Mouse (Mus musculus) MEL (cell line): ENCODE measurements around the gene Fam53b. TPM values are rescaled to one million over a fixed set of nuclear protein-coding genes. Genes with fewer than 3 reads are reported as not detected.

Source experiments
- DNase-seq: peaks from one replicate; pipeline ENCODE4 v3.0.0; 2011; ENCODE audit warnings: low read depth, low spot score
- H3K27ac ChIP-seq: 2 replicates; pipeline ENCODE4 v1.5.1; 2012; ENCODE audit warnings: low read depth, mild to moderate bottlenecking, control low read depth, low read length, moderate library complexity; ENCODE audit not compliant: control insufficient read depth
- H3K27me3 ChIP-seq, 2 experiments: fragments of 150-350 bp in 1 of 2; sonication (generic) in 1 of 2; 2 replicates each; pipeline ENCODE4 v1.6.1; 2012; ENCODE audit warnings: low read length in 2 of 2, mild to moderate bottlenecking in 2 of 2, improper control_type of control experiment in 1 of 2, moderate library complexity in 1 of 2; ENCODE audit not compliant: insufficient read depth in 2 of 2, control insufficient read depth in 1 of 2
- H3K36me3 ChIP-seq, 2 experiments: 2 replicates each; pipeline ENCODE4 v1.6.1; 2012 to 2014; ENCODE audit warnings: low read length in 2 of 2, improper control_type of control experiment in 1 of 2, inconsistent platforms in 1 of 2, mild to moderate bottlenecking in 1 of 2; ENCODE audit not compliant: insufficient read depth in 2 of 2, control insufficient read depth in 1 of 2
- H3K4me1 ChIP-seq, 2 experiments: fragments of 150-350 bp in 1 of 2; sonication (generic) in 1 of 2; 2 replicates each; pipeline ENCODE4 v1.6.1; 2012; ENCODE audit warnings: low read length in 2 of 2, improper control_type of control experiment in 1 of 2, mild to moderate bottlenecking in 1 of 2; ENCODE audit not compliant: insufficient read depth in 2 of 2, control insufficient read depth in 1 of 2
- H3K4me3 ChIP-seq, 2 experiments: fragments of 150-350 bp in 1 of 2; sonication (generic) in 1 of 2; 2 replicates each; pipeline ENCODE4 v1.5.1; 2012; ENCODE audit warnings: low read depth in 2 of 2, low read length in 2 of 2, mild to moderate bottlenecking in 2 of 2, moderate library complexity in 2 of 2, control low read depth in 1 of 2, improper control_type of control experiment in 1 of 2; ENCODE audit not compliant: control insufficient read depth in 1 of 2, insufficient read depth in 1 of 2
- H3K79me2 ChIP-seq: 2 replicates; pipeline ENCODE4 v1.6.1; 2012; ENCODE audit warnings: mild to moderate bottlenecking, low read length, moderate library complexity; ENCODE audit not compliant: control insufficient read depth, poor library complexity, insufficient read depth
- H3K9ac ChIP-seq: 2 replicates; pipeline ENCODE4 v1.6.1; 2012; ENCODE audit warnings: low read depth, mild to moderate bottlenecking, control low read depth, low read length, moderate library complexity; ENCODE audit not compliant: control insufficient read depth, poor library complexity, severe bottlenecking
- H3K9me3 ChIP-seq: fragments of 150-350 bp; sonication (generic); replicated peaks from 2 replicates; pipeline ENCODE4 v1.6.1; 2012; ENCODE audit warnings: mild to moderate bottlenecking, low read length, improper control_type of control experiment, moderate library complexity; ENCODE audit not compliant: insufficient read depth
- BHLHE40 ChIP-seq: IDR thresholded peaks from 2 replicates; pipeline ENCODE4 v1.6.1; 2012; ENCODE audit warnings: low read depth, mild to moderate bottlenecking, inconsistent platforms, low read length, improper control_type of control experiment, borderline replicate concordance
- CHD1 ChIP-seq: IDR thresholded peaks from 2 replicates; pipeline ENCODE4 v1.6.1; 2012; ENCODE audit warnings: low read depth, mild to moderate bottlenecking, inconsistent platforms, low read length, improper control_type of control experiment
- CHD2 ChIP-seq: IDR thresholded peaks from 2 replicates; pipeline ENCODE4 v1.6.1; 2011; ENCODE audit warnings: low read length, improper control_type of control experiment
- CTCF ChIP-seq, 3 experiments: IDR thresholded peaks in 2 of 3; conservative IDR thresholded peaks in 1 of 3; 2 replicates each; pipeline ENCODE4 v1.5.1; 2011 to 2012; ENCODE audit warnings: low read length in 3 of 3, low read depth in 2 of 3, mild to moderate bottlenecking in 2 of 3, improper control_type of control experiment in 1 of 3, inconsistent platforms in 1 of 3, mixed read lengths in 1 of 3, moderate library complexity in 1 of 3; ENCODE audit not compliant: control insufficient read depth in 1 of 3, insufficient read depth in 1 of 3, poor library complexity in 1 of 3, severe bottlenecking in 1 of 3
- E2F4 ChIP-seq: IDR thresholded peaks from 2 replicates; pipeline ENCODE4 v1.6.1; 2011; ENCODE audit warnings: low read depth, low read length, improper control_type of control experiment, borderline replicate concordance
- EP300 ChIP-seq, 2 experiments: IDR thresholded peaks; 2 replicates each; pipeline ENCODE4 v1.6.1; 2011; ENCODE audit warnings: improper control_type of control experiment in 2 of 2, low read length in 2 of 2, low read depth in 1 of 2, mild to moderate bottlenecking in 1 of 2
- ETS1 ChIP-seq: IDR thresholded peaks from 2 replicates; pipeline ENCODE4 v1.6.1; 2012; ENCODE audit warnings: low read depth, mild to moderate bottlenecking, inconsistent platforms, low read length, improper control_type of control experiment, moderate library complexity
- GABPA ChIP-seq: IDR thresholded peaks from 2 replicates; pipeline ENCODE4 v1.6.1; 2012; ENCODE audit warnings: low read depth, mild to moderate bottlenecking, inconsistent platforms, low read length, improper control_type of control experiment, moderate library complexity
- GATA1 ChIP-seq: IDR thresholded peaks from 2 replicates; pipeline ENCODE4 v1.6.1; 2011; ENCODE audit warnings: low read depth, low read length, improper control_type of control experiment
- HCFC1 ChIP-seq: IDR thresholded peaks from 2 replicates; pipeline ENCODE4 v1.6.1; 2012; ENCODE audit warnings: low read depth, mild to moderate bottlenecking, inconsistent platforms, low read length, improper control_type of control experiment, moderate library complexity
- JUND ChIP-seq: IDR thresholded peaks from 2 replicates; pipeline ENCODE4 v1.6.1; 2011; ENCODE audit warnings: low read depth, mild to moderate bottlenecking, improper control_type of control experiment, low read length
- KAT2A ChIP-seq: conservative IDR thresholded peaks from 2 replicates; pipeline ENCODE4 v1.6.1; 2012; ENCODE audit warnings: low read depth, low read length, improper control_type of control experiment, inconsistent platforms
- MAFK ChIP-seq: IDR thresholded peaks from 2 replicates; pipeline ENCODE4 v1.6.1; 2011; ENCODE audit warnings: low read depth, mild to moderate bottlenecking, low read length, improper control_type of control experiment, borderline replicate concordance
- MAX ChIP-seq: IDR thresholded peaks from 2 replicates; pipeline ENCODE4 v1.6.1; 2011; ENCODE audit warnings: low read length, improper control_type of control experiment
- MAZ ChIP-seq: IDR thresholded peaks from 2 replicates; pipeline ENCODE4 v1.6.1; 2012; ENCODE audit warnings: low read depth, mild to moderate bottlenecking, inconsistent platforms, low read length, improper control_type of control experiment
- MEF2A ChIP-seq: IDR thresholded peaks from 2 replicates; pipeline ENCODE4 v1.6.1; 2014; ENCODE audit warnings: low read depth, mild to moderate bottlenecking, inconsistent platforms, low read length, improper control_type of control experiment; ENCODE audit not compliant: poor library complexity, insufficient replicate concordance, severe bottlenecking; ENCODE audit errors: extremely low read depth
- MXI1 ChIP-seq: IDR thresholded peaks from 2 replicates; pipeline ENCODE4 v1.6.1; 2011; ENCODE audit warnings: mild to moderate bottlenecking, low read depth, low read length, improper control_type of control experiment
- MYB ChIP-seq: IDR thresholded peaks from 2 replicates; pipeline ENCODE4 v1.6.1; 2011; ENCODE audit warnings: mild to moderate bottlenecking, low read depth, low read length, improper control_type of control experiment
- MYC ChIP-seq: IDR thresholded peaks from 2 replicates; pipeline ENCODE4 v1.6.1; 2011; ENCODE audit warnings: low read depth, mild to moderate bottlenecking, low read length, improper control_type of control experiment, moderate library complexity
- NELFE ChIP-seq: IDR thresholded peaks from 2 replicates; pipeline ENCODE4 v1.6.1; 2011; ENCODE audit warnings: low read depth, low read length, improper control_type of control experiment
- NRF1 ChIP-seq: IDR thresholded peaks from 2 replicates; pipeline ENCODE4 v1.6.1; 2014; ENCODE audit warnings: low read depth, mild to moderate bottlenecking, inconsistent platforms, low read length, improper control_type of control experiment, moderate library complexity; ENCODE audit not compliant: poor library complexity, insufficient read depth, severe bottlenecking
- POLR2A ChIP-seq, 2 experiments: IDR thresholded peaks; 2 replicates each; pipeline ENCODE4 v1.6.1; 2011 to 2012; ENCODE audit warnings: low read length in 2 of 2, mild to moderate bottlenecking in 2 of 2, control low read depth in 1 of 2, improper control_type of control experiment in 1 of 2, low read depth in 1 of 2, moderate library complexity in 1 of 2; ENCODE audit not compliant: control insufficient read depth in 1 of 2, insufficient read depth in 1 of 2, poor library complexity in 1 of 2
- POLR2AphosphoS2 ChIP-seq: IDR thresholded peaks from 2 replicates; pipeline ENCODE4 v1.6.1; 2011; ENCODE audit warnings: low read length, improper control_type of control experiment
- RAD21 ChIP-seq: IDR thresholded peaks from 2 replicates; pipeline ENCODE4 v1.6.1; 2011; ENCODE audit warnings: mild to moderate bottlenecking, low read depth, low read length, improper control_type of control experiment
- RCOR1 ChIP-seq: IDR thresholded peaks from 2 replicates; pipeline ENCODE4 v1.6.1; 2012; ENCODE audit warnings: low read depth, mild to moderate bottlenecking, inconsistent platforms, low read length, improper control_type of control experiment
- SIN3A ChIP-seq: IDR thresholded peaks from 2 replicates; pipeline ENCODE4 v1.6.1; 2012; ENCODE audit warnings: low read length, improper control_type of control experiment, inconsistent platforms
- SMC3 ChIP-seq: IDR thresholded peaks from 2 replicates; pipeline ENCODE4 v1.6.1; 2011; ENCODE audit warnings: low read depth, low read length, improper control_type of control experiment
- TBP ChIP-seq: IDR thresholded peaks from 2 replicates; pipeline ENCODE4 v1.8.0; 2011; ENCODE audit warnings: low read depth, low read length, improper control_type of control experiment
- TCF12 ChIP-seq: IDR thresholded peaks from 2 replicates; pipeline ENCODE4 v1.6.1; 2014; ENCODE audit warnings: low read depth, mild to moderate bottlenecking, inconsistent platforms, low read length, improper control_type of control experiment, moderate library complexity
- UBTF ChIP-seq: IDR thresholded peaks from 2 replicates; pipeline ENCODE4 v1.6.1; 2012; ENCODE audit warnings: low read depth, mild to moderate bottlenecking, inconsistent platforms, low read length, improper control_type of control experiment, moderate library complexity, borderline replicate concordance; ENCODE audit not compliant: insufficient read depth
- USF1 ChIP-seq: IDR thresholded peaks from 2 replicates; pipeline ENCODE4 v1.6.1; 2014; ENCODE audit warnings: low read depth, mild to moderate bottlenecking, inconsistent platforms, low read length, improper control_type of control experiment, moderate library complexity
- USF2 ChIP-seq, 2 experiments: IDR thresholded peaks; 2 replicates each; pipeline ENCODE4 v1.6.1; 2011 to 2012; ENCODE audit warnings: improper control_type of control experiment in 2 of 2, low read length in 2 of 2, borderline replicate concordance in 1 of 2, inconsistent platforms in 1 of 2, low read depth in 1 of 2, mild to moderate bottlenecking in 1 of 2; ENCODE audit not compliant: insufficient read depth in 1 of 2
- ZKSCAN1 ChIP-seq: IDR thresholded peaks from 2 replicates; pipeline ENCODE4 v1.6.1; 2012; ENCODE audit warnings: low read depth, mild to moderate bottlenecking, inconsistent platforms, low read length, improper control_type of control experiment, moderate library complexity
- ZMIZ1 ChIP-seq: IDR thresholded peaks from 2 replicates; pipeline ENCODE4 v1.6.1; 2012; ENCODE audit warnings: low read depth, mild to moderate bottlenecking, inconsistent platforms, low read length, improper control_type of control experiment, moderate library complexity
- ZNF384 ChIP-seq: IDR thresholded peaks from 2 replicates; pipeline ENCODE4 v1.6.1; 2012; ENCODE audit warnings: low read depth, mild to moderate bottlenecking, inconsistent platforms, low read length, improper control_type of control experiment
- polyA plus RNA-seq, 2 experiments: library from polyadenylated mRNA; stranded (reverse) in 1 of 2; unstranded in 1 of 2; fragments of >175 nt in 1 of 2; fragments of >200 nt in 1 of 2; gene quantifications; 2 replicates each; pipeline versions ENCODE4 v1.2.1 to v1.2.4; 2012; ENCODE audit warnings: low replicate concordance in 2 of 2, low read depth in 1 of 2; ENCODE audit not compliant: insufficient read length in 2 of 2, insufficient read depth in 1 of 2, missing spikeins in 1 of 2
- total RNA-seq: library from RNA; depleted of rRNA; stranded (reverse); fragments of 300-350 nt; gene quantifications from 2 replicates; pipeline ENCODE4 v1.2.3, GENCODE M21; 2012; rRNA removed

The Fam53b gene
- 7.3 and 7.9 TPM in 2 replicates for total RNA-seq
- 10 to 100 TPM in 1 of 2 experiments, not detected in 1; 15.4 TPM for polyA plus RNA-seq

DNA sequence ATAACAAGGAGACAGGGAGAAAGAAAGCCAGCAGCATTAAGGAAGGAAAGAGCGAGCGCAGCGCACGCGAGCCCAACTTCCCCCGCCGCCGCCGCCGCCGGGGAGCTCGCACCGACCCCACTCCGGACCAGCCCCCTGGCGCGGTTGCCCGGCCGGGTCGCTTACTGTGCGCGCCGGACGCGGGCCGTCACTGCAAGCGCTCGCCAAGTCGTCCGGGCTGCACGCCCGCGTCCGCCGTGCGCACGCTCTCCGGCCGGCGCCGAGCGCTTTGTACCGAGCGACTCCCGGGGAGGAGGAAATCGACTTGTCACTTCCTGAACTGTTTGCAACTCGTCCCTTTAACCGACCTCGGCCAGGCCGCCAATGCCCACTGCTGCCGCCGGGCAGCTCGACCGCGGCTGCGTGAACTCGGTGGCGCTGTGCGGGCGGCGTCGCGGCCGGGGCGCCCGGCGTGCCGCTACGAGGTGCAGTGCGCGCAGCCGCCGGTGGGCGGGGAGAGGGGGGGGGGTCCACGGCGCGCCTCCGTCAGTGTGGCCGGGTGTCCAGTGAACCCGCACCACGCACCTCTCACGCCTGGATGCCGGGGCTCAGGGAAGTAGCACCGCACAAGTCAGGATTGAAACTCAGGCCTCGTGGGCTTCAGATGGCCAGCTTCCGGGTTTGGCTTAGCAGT lies at the start of gene Fam53b:
TSS of gene Fam53b (minus strand) at position 471 of the 673 bp plus-strand sequence.
- peak; percentile 65 for DNase-seq
- H3K9me3 ChIP-seq: no peaks in the 10 kb centered on the region
- H3K27ac ChIP-seq: peak within 1 kb of the TSS; percentile 59
- H3K79me2 ChIP-seq: peaks cover 39% of the 10 kb centered on the region
- H3K36me3 ChIP-seq: peaks cover 0 to 6% of the 10 kb centered on the region in 2 experiments; a peak in 2 of 4 replicates
- H3K4me3 ChIP-seq: peak within 1 kb of the TSS; percentile 74 to 91
- no peaks in the 10 kb centered on the region for H3K27me3 ChIP-seq
- H3K4me1 ChIP-seq: peaks cover 2 to 5% of the 10 kb centered on the region in 2 experiments; a peak in 3 of 4 replicates
- H3K9ac ChIP-seq: peak within 1 kb of the TSS; percentile 82
- TF ChIP-seq SIN3A: peak; percentile 52; the same call in 1 of the 2 replicates
- no peak for TF ChIP-seq KAT2A
- TF ChIP-seq MAFK: no peak
- no peak for TF ChIP-seq BHLHE40
- no peak; the same call in 1 of the 2 replicates for TF ChIP-seq MAX
- no peak for TF ChIP-seq TCF12
- TF ChIP-seq TBP: 0 out of 2 replicates have a peak, but pooled peaks have one; percentile 5
- TF ChIP-seq ZKSCAN1: no peak
- no peak for TF ChIP-seq ZNF384
- no peak for TF ChIP-seq RAD21
- TF ChIP-seq CHD2: no peak
- peak; percentile 45 for TF ChIP-seq NELFE
- TF ChIP-seq MYB: no peak
- no peak for TF ChIP-seq CTCF (IDR thresholded peaks at IDR 0.05 in 2 of 3, conservative IDR thresholded peaks at IDR 0.05 in 1 of 3; ENCODE audit: control insufficient read depth in 1 of 3, insufficient read depth in 1 of 3, low read depth in 2 of 3, low read length in 3 of 3, poor library complexity in 1 of 3, severe bottlenecking in 1 of 3)
- peak; percentile 43; the same call in 1 of the 2 replicates for TF ChIP-seq MAZ
- peak; percentile 62; the same call in 1 of the 2 replicates for TF ChIP-seq MYC
- TF ChIP-seq CHD1: no peak
- TF ChIP-seq GATA1: no peak
- peak; percentile 62; the same call in 1 of the 2 replicates for TF ChIP-seq MXI1
- TF ChIP-seq E2F4: no peak
- no peak for TF ChIP-seq USF2 (IDR thresholded peaks at IDR 0.05; ENCODE audit: borderline replicate concordance in 1 of 2, insufficient read depth in 1 of 2, low read depth in 1 of 2, low read length in 2 of 2)
- TF ChIP-seq POLR2A (IDR thresholded peaks at IDR 0.05; ENCODE audit: control insufficient read depth in 1 of 2, insufficient read depth in 1 of 2, low read depth in 1 of 2, low read length in 2 of 2, poor library complexity in 1 of 2): peak; percentile 54 to 73; a peak in 3 of 4 replicates
- TF ChIP-seq JUND: no peak
- TF ChIP-seq SMC3: no peak
- TF ChIP-seq EP300 (IDR thresholded peaks at IDR 0.05; ENCODE audit: low read depth in 1 of 2, low read length in 2 of 2): no peak
- TF ChIP-seq RCOR1: no peak
- TF ChIP-seq ETS1: no peak
- no peak for TF ChIP-seq POLR2AphosphoS2
- no peak for TF ChIP-seq HCFC1
- no peak for TF ChIP-seq USF1
- TF ChIP-seq NRF1: peak; percentile 56; the same call in 1 of the 2 replicates
- peak; percentile 21; the same call in 1 of the 2 replicates for TF ChIP-seq ZMIZ1
- no peak for TF ChIP-seq GABPA
- 0 out of 2 replicates have a peak, but pooled peaks have one; percentile 59 for TF ChIP-seq UBTF
- TF ChIP-seq MEF2A: no peak
